Mouse (Mus musculus) cerebellum, adult 2 months (tissue): Measurements from ENCODE around the gene Creb3l1. TPM values are rescaled to one million over a fixed set of nuclear protein-coding genes. Genes with fewer than 3 reads are reported as not detected.

Experiments
- DNase-seq, 2 experiments: peaks; one replicate each; pipeline ENCODE4 v3.0.0; 2021
- H3K27ac ChIP-seq: fragments of 200-500 bp; 2 replicates; pipeline ENCODE4 v1.5.1; 2012; ENCODE audit warnings: low read length, control low read depth, inconsistent platforms; ENCODE audit not compliant: insufficient read depth
- H3K27me3 ChIP-seq: fragments of 200-500 bp; 2 replicates; pipeline ENCODE4 v1.6.1; 2012; ENCODE audit warnings: inconsistent platforms, mild to moderate bottlenecking, low read length, moderate library complexity; ENCODE audit not compliant: control insufficient read depth, insufficient read depth
- H3K4me1 ChIP-seq: fragments of 200-500 bp; 2 replicates; pipeline ENCODE4 v1.6.1; 2011; ENCODE audit warnings: low read length; ENCODE audit not compliant: control insufficient read depth, insufficient read depth
- H3K4me3 ChIP-seq: fragments of 200-500 bp; replicated peaks from 2 replicates; pipeline ENCODE3; 2011; ENCODE audit warnings: mild to moderate bottlenecking, low read depth, low read length, control low read depth; ENCODE audit not compliant: insufficient read depth
- CTCF ChIP-seq: fragments of 200-500 bp; IDR thresholded peaks from 2 replicates; pipeline ENCODE4 v1.5.1; 2011; ENCODE audit warnings: low read depth, mild to moderate bottlenecking, control low read depth, low read length, moderate library complexity, borderline replicate concordance; ENCODE audit not compliant: insufficient read depth
- POLR2A ChIP-seq: fragments of 200-500 bp; IDR thresholded peaks from 2 replicates; pipeline ENCODE4 v1.6.1; 2011; ENCODE audit warnings: low read length, control low read depth, borderline replicate concordance; ENCODE audit not compliant: insufficient read depth
- WGBS: fragments of 180-500 bp; shearing (Covaris S2); methylation state at CpG from one replicate; pipeline ENCODE4 v1.1.7; 2018; 5-methylcytosine and 5-hydroxymethylcytosine counted together
- polyA plus RNA-seq: library from polyadenylated mRNA; depleted of rRNA; stranded (reverse); fragments of >200 nt; gene quantifications from 2 replicates; pipeline ENCODE4 v1.2.3, GENCODE M21; 2012

Gene Creb3l1
- polyA plus RNA-seq, 1 experiment = 1.3 TPM

- WGBS = 81% methylated on average over 9 of the region's 9 CpGs
- Histone ChIP-seq H3K27ac (no peak overlapping the region), H3K4me1 (no peaks in the 10 kb centered on the region), H3K4me3 (no peak overlapping the region), H3K27me3 (no peaks in the 10 kb centered on the region)
- no peak for TF ChIP-seq CTCF
- no peak for DNase-seq
Measured at GRCm38 (mm10) chr2:91984906-91985525, 39.3 kb downstream of the Creb3l1 start.

DNA sequence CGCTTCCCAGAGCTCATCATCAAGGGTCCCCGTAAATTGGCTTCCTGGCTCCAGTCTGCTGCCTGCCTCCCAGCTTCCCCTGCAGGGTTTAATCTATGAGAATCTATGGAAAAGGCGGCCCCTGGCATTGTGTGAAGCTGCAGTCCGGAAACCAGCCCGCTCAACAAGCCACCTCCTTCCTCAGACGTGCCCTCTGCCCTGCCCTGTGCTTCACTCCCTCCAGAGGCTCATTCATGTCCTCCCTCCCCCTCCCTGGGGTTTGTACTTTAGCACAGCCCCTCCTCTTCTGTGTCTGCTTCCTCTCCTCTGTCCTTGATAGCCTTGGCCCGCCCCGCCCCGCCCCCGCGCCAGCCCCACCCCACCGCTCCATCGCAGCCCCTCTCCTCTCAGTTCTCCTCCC is 39.9 kb downstream of the Creb3l1 start:
- no peaks in the 10 kb centered on the region for H3K27me3 ChIP-seq
- no peak for DNase-seq
- 48% methylated on average over 11 of the region's 13 CpGs for WGBS
- TF ChIP-seq POLR2A (no peak), CTCF (no peak)
- no peaks in the 10 kb centered on the region for H3K4me1 ChIP-seq
- H3K4me3 ChIP-seq = no peak overlapping the region
- H3K27ac ChIP-seq = no peak overlapping the region

- Histone ChIP-seq H3K27ac (no peak overlapping the region), H3K4me1 (no peaks in the 10 kb centered on the region), H3K27me3 (no peaks in the 10 kb centered on the region), H3K4me3 (no peak overlapping the region)
- no peak for DNase-seq
- TF ChIP-seq POLR2A = no peak
- 81% methylated on average over 5 of the region's 5 CpGs for WGBS
Measured at GRCm38 (mm10) chr2:91980830-91981229, 43.5 kb downstream of the Creb3l1 start.

- H3K27me3 ChIP-seq = no peaks in the 10 kb centered on the region
- 51% methylated on average over 4 of the region's 4 CpGs for WGBS
- no peak for TF ChIP-seq CTCF
- TF ChIP-seq POLR2A = no peak
- H3K4me1 ChIP-seq = no peaks in the 10 kb centered on the region
- H3K4me3 ChIP-seq = no peak overlapping the region
- no peak for DNase-seq
- no peak overlapping the region for H3K27ac ChIP-seq
Measured at GRCm38 (mm10) chr2:91980245-91980644, 44.1 kb downstream of the Creb3l1 start.

DNA sequence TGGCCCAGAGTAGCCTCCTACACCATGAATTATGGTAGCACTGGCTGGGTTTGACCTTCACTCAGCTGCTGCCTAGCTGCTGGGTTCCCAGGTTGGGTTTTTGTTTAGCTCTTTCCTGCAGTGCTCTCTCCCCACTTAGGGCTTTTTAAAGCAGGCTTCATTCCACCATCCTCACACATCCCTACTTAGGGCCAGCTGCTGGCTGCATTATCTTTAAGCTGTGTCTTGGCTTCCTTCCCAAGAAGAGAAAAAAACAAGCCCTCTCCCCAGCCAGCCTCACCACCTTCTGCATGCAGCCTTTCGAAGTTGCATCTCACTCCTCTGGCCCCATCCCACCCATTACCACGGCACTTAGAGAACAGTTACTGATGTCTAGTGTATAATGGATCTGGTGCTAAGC is 45.8 kb downstream of the Creb3l1 start:
- no peak overlapping the region for H3K27ac ChIP-seq
- no peak overlapping the region for H3K4me3 ChIP-seq
- WGBS = 74% methylated on average over 2 of the region's 2 CpGs
- DNase-seq = no peak
- H3K4me1 ChIP-seq = no peaks in the 10 kb centered on the region; the same call in 1 of the 2 replicates
- no peaks in the 10 kb centered on the region for H3K27me3 ChIP-seq
- TF ChIP-seq CTCF = no peak
- TF ChIP-seq POLR2A = no peak

GRCm38 (mm10) chr2:91977960-91978359 is 46.3 kb downstream of the Creb3l1 start:
- Histone ChIP-seq H3K4me3 (no peak overlapping the region), H3K27me3 (no peaks in the 10 kb centered on the region), H3K4me1 (no peaks in the 10 kb centered on the region; the same call in 1 of the 2 replicates), H3K27ac (no peak overlapping the region)
- 88% methylated on average over 4 of the region's 4 CpGs for WGBS
- TF ChIP-seq CTCF = no peak
- no peak for TF ChIP-seq POLR2A
- no peak for DNase-seq

GRCm38 (mm10) chr2:91975581-91976541 is 48.4 kb downstream of the Creb3l1 start, which contains the start of gene Dgkz:
Dgkz (minus strand) TSS chr2:91975864.
- 4% methylated on average over 79 of the region's 79 CpGs for WGBS
- H3K4me3 ChIP-seq = peak within 1 kb of the TSS; percentile 61
- peak in 1 of 2 experiments; percentile 52 for DNase-seq
- H3K27ac ChIP-seq = peak within 1 kb of the TSS; percentile 4; the same call in 1 of the 2 replicates
- H3K4me1 ChIP-seq = peaks cover 13% of the 10 kb centered on the region
- H3K27me3 ChIP-seq = no peaks in the 10 kb centered on the region
- TF ChIP-seq POLR2A (no peak), CTCF (no peak)
